Mouse (Mus musculus) heart, embryonic 11.5 days (tissue): ENCODE results near the gene Taar7d. TPM values are rescaled to one million over a fixed set of nuclear protein-coding genes. Genes with fewer than 3 reads are reported as not detected.
"Not testable (repeated sequence)": the region's sequence is repeated elsewhere in the genome, so short reads cannot be mapped to it uniquely, and the experiment has no call there.

ENCODE experiments used
- ATAC-seq: fragments of 200-750 bp; cut with Nextera tagmentation; replicated peaks from 2 replicates; pipeline ENCODE4 v1.8.0; 2017; ENCODE audit warnings: moderate library complexity; ENCODE audit not compliant: insufficient number of reproducible peaks, low FRiP score, low TSS enrichment
- H3K27ac ChIP-seq: fragments of 300-500 bp; sonication (generic); 2 replicates; pipeline ENCODE4 v1.5.1; 2014; ENCODE audit warnings: mild to moderate bottlenecking, low read depth, low read length
- H3K27me3 ChIP-seq: fragments of 300-500 bp; sonication (generic); 2 replicates; pipeline ENCODE4 v1.6.1; 2014; ENCODE audit warnings: mild to moderate bottlenecking, low read length, mixed read lengths; ENCODE audit not compliant: control insufficient read depth, insufficient read depth
- H3K36me3 ChIP-seq: fragments of 300-500 bp; sonication (generic); 2 replicates; pipeline ENCODE4 v1.6.1; 2014; ENCODE audit warnings: mild to moderate bottlenecking, low read length, moderate library complexity, mixed read lengths; ENCODE audit not compliant: control insufficient read depth, insufficient read depth
- H3K4me1 ChIP-seq: fragments of 300-500 bp; sonication (generic); 2 replicates; pipeline ENCODE4 v1.6.1; 2014; ENCODE audit warnings: low read length; ENCODE audit not compliant: control insufficient read depth, insufficient read depth
- H3K4me2 ChIP-seq: fragments of 300-500 bp; sonication (generic); 2 replicates; pipeline ENCODE4 v1.6.1; 2014; ENCODE audit warnings: mild to moderate bottlenecking, moderate library complexity
- H3K4me3 ChIP-seq: fragments of 300-500 bp; sonication (generic); 2 replicates; pipeline ENCODE4 v1.5.1; 2014; ENCODE audit warnings: low read depth, low read length
- H3K9ac ChIP-seq: fragments of 300-500 bp; sonication (generic); 2 replicates; pipeline ENCODE4 v1.6.1; 2014; ENCODE audit warnings: mild to moderate bottlenecking, low read depth, low read length, moderate library complexity
- H3K9me3 ChIP-seq: fragments of 300-500 bp; sonication (generic); replicated peaks from 2 replicates; pipeline ENCODE4 v1.6.1; 2016; ENCODE audit warnings: low read length; ENCODE audit not compliant: control insufficient read depth
- WGBS: fragments of 180-500 bp; shearing (Covaris S2); extraction: QIAGEN DNeasy Blood & Tissue Kit; methylation state at CpG from one replicate; pipeline ENCODE4 v1.1.7; 2014; ENCODE audit not compliant: insufficient replicate concordance; 5-methylcytosine and 5-hydroxymethylcytosine counted together
- polyA plus RNA-seq: library from polyadenylated mRNA; unstranded; fragments of >200 nt; fragmentation: Nextera tagmentation; extraction: Ambion mirVana; gene quantifications from 2 replicates; pipeline ENCODE4 v1.2.1, GENCODE M21; 2014

Gene Taar7d
- polyA plus RNA-seq, 1 experiment from 2014 or later = not detected

DNA sequence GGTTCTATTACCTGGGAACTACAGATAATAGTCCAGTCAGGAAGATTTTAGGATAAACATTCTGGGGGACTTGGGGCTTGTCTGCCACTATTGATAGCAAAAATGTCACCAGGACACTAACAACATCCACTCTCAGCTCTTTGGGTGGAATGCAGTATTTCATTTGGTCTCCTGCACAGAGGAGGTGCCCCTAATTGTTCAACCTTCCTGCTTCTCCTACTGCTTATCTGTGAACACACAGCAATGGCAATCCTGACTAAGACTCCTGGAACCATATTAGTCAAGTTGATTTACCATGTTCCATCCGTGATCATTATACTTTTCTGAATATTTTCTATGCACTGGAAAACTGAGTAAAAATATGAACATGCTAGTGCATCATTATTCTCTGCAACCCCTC lies 18.9 kb upstream of the Taar7d start:
- ATAC-seq = no peak
- no peaks in the 10 kb centered on the region for H3K4me1 ChIP-seq
- H3K4me3 ChIP-seq = no peak overlapping the region
- H3K27ac ChIP-seq = no peak overlapping the region
- 81% methylated on average over 1 of the region's 1 CpGs for WGBS
- H3K4me2 ChIP-seq = no peak overlapping the region
- no peak overlapping the region for H3K9ac ChIP-seq
- no peaks in the 10 kb centered on the region for H3K9me3 ChIP-seq
- H3K27me3 ChIP-seq = no peaks in the 10 kb centered on the region
- H3K36me3 ChIP-seq = no peaks in the 10 kb centered on the region

DNA sequence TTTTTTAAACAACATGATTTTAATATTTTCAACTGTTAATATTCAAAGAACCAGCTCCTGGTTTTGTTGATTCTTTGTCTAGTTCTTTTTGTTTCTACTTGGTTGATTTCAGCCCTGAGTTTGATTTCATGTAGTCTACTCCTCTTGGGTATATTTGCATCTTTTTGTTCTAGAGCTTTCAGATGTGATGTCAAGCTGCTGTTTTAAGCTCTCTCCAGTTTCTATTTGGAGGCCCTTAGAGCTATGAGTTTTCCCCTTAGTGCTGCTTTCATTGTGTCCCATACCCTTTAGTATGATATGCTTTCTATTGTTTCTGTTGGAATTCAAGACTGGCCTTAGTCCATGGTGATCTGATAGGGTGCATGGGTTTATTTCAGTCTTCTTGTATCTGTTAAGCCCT lies 4.3 kb downstream of the Taar7d start:
- no peak overlapping the region for H3K9ac ChIP-seq
- H3K4me2 ChIP-seq = no peak overlapping the region
- no peak overlapping the region for H3K4me3 ChIP-seq
- no peak overlapping the region for H3K27ac ChIP-seq
- H3K36me3 ChIP-seq = no peaks in the 10 kb centered on the region
- no peaks in the 10 kb centered on the region for H3K27me3 ChIP-seq
- no peak for ATAC-seq
- H3K9me3 ChIP-seq = no peaks in the 10 kb centered on the region
- H3K4me1 ChIP-seq = no peaks in the 10 kb centered on the region

DNA sequence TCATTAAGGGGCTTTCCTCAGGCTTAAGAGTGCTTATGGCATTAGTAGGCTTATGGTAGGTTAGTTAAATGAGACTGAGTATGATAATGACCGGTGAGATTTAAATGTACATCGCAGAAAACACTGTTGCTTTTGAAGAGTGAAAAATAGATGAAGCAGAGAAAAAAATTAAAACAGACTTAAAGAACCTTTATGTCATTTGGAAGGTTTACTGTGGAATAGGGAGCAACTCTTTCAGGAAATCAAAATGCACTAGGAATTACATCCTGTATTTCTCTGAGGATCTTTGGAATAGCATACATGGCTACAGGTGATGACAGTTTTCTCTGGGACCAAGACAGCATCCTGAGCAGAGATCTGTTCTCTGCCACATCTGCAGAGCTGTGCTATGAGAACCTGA lies 10.3 kb downstream of the Taar7d start, which contains the start of gene Taar7e:
Gene Taar7e, plus strand, starts transcription at position 301 of the 400 bp plus-strand sequence.
- Histone ChIP-seq H3K9ac (no peak within 1 kb of the TSS), H3K27me3 (no peaks in the 10 kb centered on the region), H3K9me3 (no peaks in the 10 kb centered on the region), H3K36me3 (no peaks in the 10 kb centered on the region), H3K4me2 (no peak within 1 kb of the TSS), H3K27ac (no peak within 1 kb of the TSS), H3K4me1 (no peaks in the 10 kb centered on the region), H3K4me3 (no peak within 1 kb of the TSS)
- ATAC-seq = no peak
- 81% methylated on average over 2 of the region's 2 CpGs for WGBS

DNA sequence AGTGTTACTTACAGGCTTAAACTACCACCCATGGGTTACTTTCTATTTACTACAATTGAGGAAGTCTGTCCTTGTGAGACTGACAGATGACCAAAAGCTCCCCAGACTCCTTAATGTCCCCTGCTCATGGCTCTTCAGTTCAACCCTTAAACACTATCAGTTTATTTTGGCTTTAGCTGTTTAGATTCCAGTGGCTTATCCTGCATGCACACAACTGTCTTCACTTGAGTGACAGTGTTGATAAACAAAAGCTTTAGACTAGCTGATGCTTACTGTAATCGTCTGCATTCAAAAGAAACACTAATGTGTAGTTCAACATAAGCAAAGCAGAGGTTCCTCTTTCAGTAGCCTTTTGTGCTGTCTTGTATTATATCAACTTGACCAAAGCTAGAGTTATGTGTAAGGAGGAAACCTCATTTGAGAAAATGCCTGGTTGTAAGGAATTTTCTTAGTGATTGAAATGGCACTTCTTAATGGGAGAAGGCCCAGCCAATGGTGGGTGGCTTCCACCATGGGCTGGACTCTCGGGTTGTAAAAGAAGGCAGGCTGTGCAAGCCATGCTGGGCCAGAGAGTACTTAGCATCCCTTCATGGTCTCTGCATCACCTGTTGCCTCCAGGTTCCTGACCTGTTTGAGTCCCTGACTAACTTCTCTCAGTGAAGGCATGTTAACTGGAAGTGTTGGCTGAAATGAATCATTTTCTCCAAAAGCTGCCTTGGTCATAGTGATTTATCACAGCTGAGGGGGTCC lies 13.3 kb downstream of the Taar7d start:
- no peak for ATAC-seq
- Histone ChIP-seq H3K27ac (no peak overlapping the region), H3K4me2 (no peak overlapping the region), H3K36me3 (no peaks in the 10 kb centered on the region), H3K9me3 (no peaks in the 10 kb centered on the region), H3K27me3 (no peaks in the 10 kb centered on the region), H3K4me3 (no peak overlapping the region), H3K4me1 (no peaks in the 10 kb centered on the region), H3K9ac (no peak overlapping the region)
- 38% methylated on average over 2 of the region's 2 CpGs for WGBS

DNA sequence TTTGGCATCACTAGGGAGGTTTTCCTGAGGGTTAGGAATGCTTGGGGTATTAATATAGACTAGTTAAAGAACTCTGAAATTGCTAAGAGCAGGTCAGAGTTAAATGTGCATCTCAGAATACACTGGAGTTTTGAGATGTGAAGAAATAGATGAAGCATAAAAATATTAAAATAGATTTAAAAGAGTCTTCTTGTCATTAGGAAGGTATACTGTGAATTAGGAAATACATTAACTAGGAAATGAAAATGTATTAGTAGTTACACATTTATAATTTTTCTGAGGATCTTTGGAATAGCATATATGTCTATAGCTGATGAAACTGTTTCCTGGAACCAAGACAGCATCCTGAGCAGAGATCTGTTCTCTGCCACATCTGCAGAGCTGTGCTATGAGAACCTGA lies 22.2 kb downstream of the Taar7d start, which contains the start of gene Taar7f:
Gene Taar7f, plus strand, starts transcription at position 301 of the 400 bp plus-strand sequence.
- H3K36me3 ChIP-seq = no peaks in the 10 kb centered on the region
- no peaks in the 10 kb centered on the region for H3K27me3 ChIP-seq
- no peak within 1 kb of the TSS for H3K4me3 ChIP-seq
- H3K4me1 ChIP-seq = no peaks in the 10 kb centered on the region
- no peak within 1 kb of the TSS for H3K27ac ChIP-seq
- H3K9me3 ChIP-seq = no peaks in the 10 kb centered on the region
- ATAC-seq = no peak
- no peak within 1 kb of the TSS for H3K9ac ChIP-seq
- H3K4me2 ChIP-seq = no peak within 1 kb of the TSS

DNA sequence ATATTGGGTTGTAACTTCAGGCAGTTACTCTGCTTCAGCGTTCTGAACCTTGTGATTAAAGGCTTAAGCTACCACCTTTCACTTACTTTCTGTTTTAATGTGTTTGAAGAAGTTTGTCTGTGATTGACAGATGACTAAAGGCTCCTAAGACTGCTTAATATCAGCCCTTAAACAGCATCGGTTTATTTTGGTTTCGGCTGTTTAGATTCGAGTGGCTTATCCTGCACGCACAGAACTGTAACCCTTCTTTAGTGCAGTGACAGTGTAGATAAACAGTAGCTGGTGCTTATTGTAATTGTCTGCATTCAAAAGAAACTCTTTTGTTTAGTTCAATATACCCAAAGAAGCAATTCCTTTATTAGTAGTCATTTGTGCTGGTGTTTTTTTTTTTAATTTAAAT lies 25.0 kb downstream of the Taar7d start:
- Histone ChIP-seq H3K4me1 (no peaks in the 10 kb centered on the region), H3K4me3 (no peak overlapping the region), H3K9me3 (no peaks in the 10 kb centered on the region), H3K36me3 (no peaks in the 10 kb centered on the region), H3K27me3 (no peaks in the 10 kb centered on the region), H3K27ac (no peak overlapping the region), H3K9ac (no peak overlapping the region), H3K4me2 (no peak overlapping the region)
- WGBS = 19% methylated on average over 5 of the region's 5 CpGs
- ATAC-seq = no peak

DNA sequence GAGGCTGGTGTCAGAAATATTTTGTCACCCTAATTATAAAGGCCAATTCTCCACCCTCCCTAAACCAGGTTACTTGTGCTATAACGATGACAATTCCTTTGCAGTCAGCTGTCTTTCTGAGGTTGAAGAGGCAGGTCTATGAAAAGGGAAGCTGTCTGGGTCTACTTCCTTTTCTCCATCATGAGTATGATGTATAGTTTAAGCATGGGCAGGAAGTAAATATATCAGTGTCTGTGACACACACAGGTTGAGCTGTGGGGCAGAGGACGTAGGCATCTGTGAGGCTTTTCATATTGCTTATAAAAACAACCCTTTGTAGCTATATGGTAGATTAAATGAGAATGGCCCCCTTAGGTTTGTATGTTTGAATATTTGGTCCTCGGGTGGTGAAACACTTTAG lies 32.0 kb downstream of the Taar7d start:
- ATAC-seq = no peak
- H3K27ac ChIP-seq = no peak overlapping the region
- 78% methylated on average over 3 of the region's 3 CpGs for WGBS

DNA sequence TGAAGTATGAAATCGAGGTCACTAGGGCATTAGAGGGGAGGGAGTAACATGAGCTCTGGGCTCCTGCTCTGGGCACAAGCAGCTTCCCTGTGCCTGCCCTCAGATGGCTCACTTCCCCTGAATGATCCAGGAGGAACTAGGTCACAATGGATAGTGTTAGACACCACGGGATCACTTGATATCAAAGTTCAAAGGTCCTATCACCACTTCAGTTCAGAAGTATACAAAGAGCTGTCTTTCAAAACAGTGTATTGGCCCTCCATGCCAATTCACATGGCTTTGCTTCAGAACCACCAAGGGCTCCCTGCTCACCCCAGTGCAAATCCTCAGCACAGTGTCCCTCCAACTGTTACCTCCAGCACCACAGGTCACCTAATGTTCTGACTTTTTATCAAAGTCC lies 47.7 kb downstream of the Taar7d start:
- H3K4me1 ChIP-seq, H3K9me3 ChIP-seq, H3K27ac ChIP-seq, H3K4me3 ChIP-seq, H3K27me3 ChIP-seq, H3K4me2 ChIP-seq, ATAC-seq, H3K9ac ChIP-seq, H3K36me3 ChIP-seq: not testable (repeated sequence)
- 40% methylated on average over 2 of the region's 2 CpGs for WGBS

More for the DNA sequence above, 32.0 kb downstream of the Taar7d start:
- no peaks in the 10 kb centered on the region; the same call in 1 of the 2 replicates for H3K9me3 ChIP-seq
- no peaks in the 10 kb centered on the region for H3K36me3 ChIP-seq
- no peaks in the 10 kb centered on the region for H3K27me3 ChIP-seq
- H3K4me1 ChIP-seq = no peaks in the 10 kb centered on the region
- H3K4me3 ChIP-seq = no peak overlapping the region
- no peak overlapping the region for H3K4me2 ChIP-seq
- H3K9ac ChIP-seq = no peak overlapping the region

DNA sequence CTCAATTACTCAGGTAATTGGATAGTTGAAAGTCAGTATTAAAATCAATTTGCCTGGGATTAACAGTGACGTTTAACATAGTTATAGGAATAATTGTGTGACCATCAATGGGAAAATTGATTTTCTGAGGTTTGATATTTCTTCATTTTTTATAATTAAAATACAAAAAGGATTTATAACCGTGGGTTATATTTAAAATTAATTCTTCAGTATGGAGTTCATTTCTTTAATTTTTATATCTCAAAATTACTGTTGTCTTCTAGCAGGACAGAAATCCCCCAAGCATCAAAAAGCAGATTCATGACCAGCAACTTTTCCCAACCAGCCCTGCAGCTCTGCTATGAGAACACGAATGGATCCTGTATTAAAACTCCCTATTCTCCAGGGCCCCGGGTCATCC lies 49.2 kb downstream of the Taar7d start, which contains the start of gene Taar8a:
Gene Taar8a, plus strand, starts transcription at position 301 of the 400 bp plus-strand sequence.
- WGBS = 77% methylated on average over 2 of the region's 4 CpGs
- H3K36me3 ChIP-seq, H3K9me3 ChIP-seq, H3K4me1 ChIP-seq, ATAC-seq, H3K9ac ChIP-seq, H3K27ac ChIP-seq, H3K4me2 ChIP-seq, H3K4me3 ChIP-seq, H3K27me3 ChIP-seq: not testable (repeated sequence)
